Mouse (Mus musculus) B cell, adult (primary cell): Measurements from ENCODE around the gene Prr36. TPM values are rescaled to one million over a fixed set of nuclear protein-coding genes. Genes with fewer than 3 reads are reported as not detected.

Source experiments
- total RNA-seq: library from RNA; stranded (reverse); gene quantifications from 4 replicates; pipeline ENCODE4 v1.2.4, GENCODE M21; 2023; ENCODE audit not compliant: inconsistent age

Prr36 gene
- total RNA-seq: 0.12 to 0.16 TPM in 2 of 4 replicates, not detected in the others

GRCm38 (mm10) chr8:4216791-4217621 is at the start of gene Prr36:
Gene Prr36 (minus strand): TSS chr8:4217459.

GRCm38 (mm10) chr8:4259125-4259804 is 42.0 kb upstream of the Prr36 start, which contains the start of gene Ctxn1:
Gene Ctxn1 (minus strand): TSS chr8:4259274.

DNA sequence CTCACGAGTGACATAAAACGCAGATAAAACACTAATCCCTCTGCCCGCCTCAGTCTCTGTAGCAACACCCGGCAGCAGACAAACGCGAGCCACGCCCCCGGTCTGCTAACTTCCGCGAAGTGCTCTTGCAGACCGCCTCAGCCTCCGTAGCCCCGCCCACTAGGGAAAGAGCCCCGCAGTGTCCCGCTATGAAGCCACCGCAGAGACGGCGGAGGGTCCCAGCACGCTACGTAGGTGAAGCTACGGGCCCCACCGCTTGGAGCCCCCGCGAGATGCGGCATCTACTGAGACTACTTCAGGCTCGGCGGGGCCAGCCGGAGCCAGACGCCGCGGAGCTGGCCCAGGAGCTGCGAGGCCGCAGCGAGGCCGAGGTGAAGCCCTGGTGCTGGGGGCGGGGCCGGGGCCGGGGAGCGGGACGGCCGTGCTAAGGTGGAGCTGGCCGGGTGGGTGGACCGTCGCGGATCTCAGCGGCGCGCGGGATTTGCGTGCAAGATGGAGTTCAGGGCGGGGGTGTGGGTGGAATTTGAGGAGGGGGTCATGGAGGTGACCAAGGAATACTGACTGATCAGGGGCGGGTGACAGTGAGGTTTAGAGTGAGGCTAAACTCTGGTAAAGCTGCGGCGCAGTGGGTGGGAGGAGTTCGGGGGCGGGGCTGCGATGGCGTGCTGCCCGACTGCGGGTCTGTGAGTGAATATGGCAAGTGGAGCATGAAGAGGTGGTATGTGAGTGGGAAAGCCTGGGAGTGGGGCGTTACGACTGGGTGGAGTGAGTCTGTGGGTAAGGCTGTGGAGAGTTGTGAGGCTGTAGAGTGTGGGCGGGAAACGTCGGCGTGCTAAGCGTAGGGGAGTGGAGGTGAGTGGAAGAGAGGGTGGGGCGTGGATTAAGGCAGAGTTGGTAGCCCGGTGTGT is 35.9 kb upstream of the Prr36 start, which contains the start of gene Snapc2:
Gene Snapc2, plus strand, starts transcription at position 147 of the 908 bp plus-strand sequence.

GRCm38 (mm10) chr8:4247951-4248540 is 30.8 kb upstream of the Prr36 start, which contains the start of gene Tgfbr3l:
Gene Tgfbr3l (plus strand): TSS chr8:4248214.

DNA sequence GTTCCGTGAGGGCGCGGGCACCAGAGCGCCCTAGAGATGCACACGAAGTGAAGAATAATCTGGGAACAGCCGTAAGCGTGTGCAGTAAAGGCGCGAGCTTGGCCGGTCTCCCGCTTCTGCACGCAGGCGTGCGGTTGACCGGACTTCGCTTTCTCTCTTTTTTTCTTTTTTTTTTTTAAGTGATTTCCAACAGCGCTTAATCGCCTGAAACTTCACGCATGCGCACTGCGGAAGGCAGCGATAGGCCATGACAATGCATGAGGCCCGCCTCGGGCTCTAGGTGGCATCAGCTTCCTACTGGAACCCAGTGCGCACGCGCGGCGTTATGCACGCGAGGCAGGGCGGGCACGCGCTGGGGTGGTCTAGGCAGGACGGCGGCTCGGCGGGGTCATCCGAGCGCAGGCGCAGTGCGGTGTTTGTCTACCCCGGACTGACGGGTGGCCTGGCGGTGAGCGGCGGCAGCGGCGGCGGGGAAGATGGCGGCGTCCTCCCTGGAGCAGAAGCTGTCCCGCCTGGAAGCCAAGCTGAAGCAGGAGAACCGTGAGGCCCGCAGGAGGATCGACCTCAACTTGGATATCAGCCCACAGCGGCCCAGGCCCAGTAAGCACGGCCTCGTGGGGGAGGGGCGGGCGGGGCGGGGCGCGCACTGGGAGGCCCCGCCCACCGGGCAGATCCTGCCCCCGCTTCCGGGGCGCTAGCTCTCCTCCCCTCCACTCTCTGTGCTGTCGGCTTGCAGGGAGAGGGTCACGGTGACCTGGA is 21.4 kb upstream of the Prr36 start, which contains the start of the genes Map2k7 and Gm49320:
Gene Map2k7, plus strand, starts transcription at position 307 of the 759 bp plus-strand sequence.
Gene Gm49320, plus strand, starts transcription at position 432 of the 759 bp plus-strand sequence.

DNA sequence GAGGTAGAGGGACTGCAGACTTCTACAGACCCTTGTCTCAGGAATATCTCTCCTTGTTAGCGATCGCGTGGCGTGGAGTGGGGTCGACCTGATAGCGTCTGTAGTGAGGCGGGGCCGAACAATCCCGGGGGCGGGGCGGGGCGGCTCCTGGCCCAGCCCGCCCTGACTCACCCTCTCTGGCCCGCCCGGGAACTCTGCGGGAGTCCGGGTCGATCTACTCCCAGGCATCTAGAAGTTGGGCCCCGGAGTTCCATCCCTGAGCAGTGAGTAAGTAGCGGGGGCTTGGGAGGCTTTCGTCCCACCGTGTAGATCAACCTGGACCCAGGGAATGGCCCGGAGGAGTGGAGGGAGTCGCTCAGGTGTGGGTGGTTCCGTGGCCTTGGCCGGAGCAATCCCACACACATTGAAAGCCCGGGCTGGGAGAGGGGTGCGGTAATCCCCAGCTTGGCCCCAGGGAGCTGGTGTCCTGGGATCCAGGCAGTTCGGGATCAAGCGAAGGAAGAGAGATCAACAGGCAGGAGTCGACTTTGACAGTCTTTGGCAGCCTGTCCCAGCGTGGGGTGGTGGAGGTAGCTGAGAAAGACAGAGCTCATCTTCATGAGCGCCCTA is 9.6 kb upstream of the Prr36 start, which contains the start of gene Lrrc8e:
Gene Lrrc8e, plus strand, starts transcription at position 89 of the 609 bp plus-strand sequence.

GRCm38 (mm10) chr8:4165852-4166751 is 51.2 kb downstream of the Prr36 start, which contains the start of gene Evi5l:
Gene Evi5l (plus strand): TSS chr8:4166567.

Other genes with a start within 250 kb of the Prr36 start
- not detected in 4 replicates for gene Cd209f, start 111.6 kb downstream of the Prr36 start, total RNA-seq
- not detected in 4 replicates for gene Cd209g, start 83.4 kb downstream of the Prr36 start, total RNA-seq
- 27.0 to 34.1 TPM (median 29.8 TPM) in 4 replicates for gene Evi5l, start 50.9 kb downstream of the Prr36 start, total RNA-seq
- not detected in 4 replicates for gene Lrrc8e, start 9.4 kb upstream of the Prr36 start, total RNA-seq
- 109 to 125 TPM (median 120 TPM) in 4 replicates for gene Map2k7, start 21.3 kb upstream of the Prr36 start, total RNA-seq
- 0.64 TPM in 1 of 4 replicates, not detected in the others for gene Gm49320, start 21.4 kb upstream of the Prr36 start, total RNA-seq
- gene Tgfbr3l, start 30.8 kb upstream of the Prr36 start, total RNA-seq: 20.5 to 22.4 TPM (median 21.2 TPM) in 4 replicates
- gene Snapc2, start 35.6 kb upstream of the Prr36 start, total RNA-seq: 9.8 to 16.0 TPM (median 12.8 TPM) in 4 replicates
- gene Ctxn1, start 41.8 kb upstream of the Prr36 start, total RNA-seq: 0.57 to 1.4 TPM (median 0.88 TPM) in 4 replicates
- 75.1 to 81.2 TPM (median 77.5 TPM) in 4 replicates for gene Timm44, start 58.5 kb upstream of the Prr36 start, total RNA-seq
- 11.8 to 14.9 TPM (median 13.3 TPM) in 4 replicates for gene Ccl25, start 107.8 kb upstream of the Prr36 start, total RNA-seq
- gene Elavl1, start 108.0 kb upstream of the Prr36 start, total RNA-seq: 96.1 to 104 TPM (median 97.4 TPM) in 4 replicates